Mouse (Mus musculus): ENCODE data around the gene Gja10.

Gja10 gene

DNA sequence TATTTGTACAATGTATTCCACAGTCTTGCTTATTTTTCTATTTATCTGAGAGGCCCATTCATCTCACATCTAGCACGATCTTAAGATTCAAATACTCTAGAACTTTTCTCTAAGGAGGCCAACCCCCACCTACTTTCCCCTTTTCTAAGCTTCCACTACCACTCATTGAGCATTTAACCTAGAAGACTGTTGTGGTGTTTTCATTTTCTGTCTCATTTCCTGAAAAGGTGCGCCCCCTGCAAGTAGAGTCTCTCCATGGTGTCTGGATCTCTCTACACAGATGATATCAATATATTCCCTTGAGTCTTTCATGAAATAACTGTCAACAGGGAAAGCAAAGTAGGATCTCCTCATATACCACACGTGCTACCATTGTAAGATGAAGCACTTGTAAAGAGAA, at the start of gene Gja10:
Gene Gja10, minus strand, starts transcription at position 101 of the 400 bp plus-strand sequence.
- no peak for DNase-seq (ENCODE audit: low spot score)

DNA sequence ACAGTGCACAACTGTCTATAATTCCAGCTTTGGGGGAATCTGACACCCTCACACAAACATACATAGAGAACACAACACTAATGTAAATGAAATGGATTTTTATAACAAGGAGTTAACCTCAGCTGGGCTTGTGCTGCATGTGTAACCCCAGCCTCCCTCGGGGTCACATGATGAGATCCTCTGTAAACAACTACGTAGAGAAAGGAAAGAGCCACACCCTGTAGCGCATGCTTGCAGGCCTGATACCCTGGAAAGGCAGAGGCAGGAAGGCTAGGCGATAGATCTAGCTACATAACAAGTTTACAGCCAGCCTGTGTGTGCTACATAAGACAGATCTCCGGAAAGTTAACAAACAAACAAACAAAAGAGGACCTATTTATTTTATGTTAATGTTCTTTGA, 49.1 kb upstream of the Gja10 start:
- no peak for DNase-seq (ENCODE audit: low spot score)

DNA sequence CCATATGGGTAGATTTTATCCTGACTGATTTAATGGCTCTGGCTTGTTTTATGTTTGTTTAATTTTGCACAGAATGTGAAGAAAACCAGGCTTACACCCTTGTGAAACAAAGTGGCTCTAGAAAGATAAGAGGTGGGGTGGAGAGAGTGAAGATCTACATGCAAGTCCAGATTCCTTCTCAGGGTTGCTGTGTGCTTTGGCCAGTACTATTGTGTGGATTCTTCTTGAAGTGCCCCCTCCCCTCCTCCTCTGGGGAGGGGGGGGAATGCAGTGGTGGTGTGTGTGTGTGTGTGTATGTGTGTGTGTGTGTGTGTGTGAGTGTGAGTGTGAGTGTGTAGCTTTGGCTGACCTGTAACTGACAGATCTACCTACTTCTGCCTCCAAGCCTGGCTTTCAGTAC, 19.1 kb upstream of the Gja10 start:
- no peak for DNase-seq (ENCODE audit: low spot score)

DNA sequence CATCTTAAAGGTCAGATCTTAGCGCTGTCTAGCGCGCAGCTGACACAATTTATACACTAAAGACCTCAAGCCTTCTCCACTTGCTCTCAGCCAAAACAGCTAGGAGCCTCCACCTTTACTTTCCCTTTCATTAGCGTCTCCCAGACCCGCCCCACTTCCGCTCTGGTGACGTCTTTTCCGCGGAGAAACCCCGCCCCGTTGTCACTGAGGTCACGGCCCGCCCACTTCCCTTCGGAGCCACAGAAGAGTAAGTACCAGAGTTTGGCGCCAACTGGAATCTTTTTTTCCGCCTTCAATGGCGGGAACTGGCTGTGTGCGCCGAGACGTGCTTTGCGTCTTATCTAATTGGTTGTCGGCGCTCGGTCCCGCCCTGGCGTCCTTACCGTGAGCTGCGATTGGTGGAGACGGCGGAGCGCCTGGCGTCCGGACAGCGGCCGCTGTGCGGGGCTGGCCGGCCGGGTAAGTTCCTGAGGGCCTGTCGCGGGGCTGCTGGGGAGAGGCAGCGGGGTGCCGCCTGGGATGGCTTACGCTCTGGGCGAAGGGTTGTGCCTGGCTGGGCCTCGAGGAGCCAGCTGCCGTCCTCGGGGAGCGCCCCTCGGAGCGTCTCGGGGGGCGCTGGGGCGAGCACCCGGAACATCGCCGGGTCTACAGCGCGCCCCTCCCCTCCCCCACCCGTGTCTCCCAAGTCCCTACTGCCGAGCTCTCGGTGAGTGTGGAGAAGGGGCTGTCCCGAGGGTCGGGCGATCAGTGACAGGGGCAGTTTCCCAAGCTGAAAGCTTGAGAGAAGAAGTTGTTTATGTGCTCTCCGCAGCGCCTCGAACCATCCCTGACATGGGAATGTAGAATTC, 12.7 kb upstream of the Gja10 start, which contains the start of gene Casp8ap2:
Gene Casp8ap2, plus strand, starts transcription at position 418 of the 848 bp plus-strand sequence.
- peak; percentile 99 for DNase-seq (ENCODE audit: low spot score)

DNA sequence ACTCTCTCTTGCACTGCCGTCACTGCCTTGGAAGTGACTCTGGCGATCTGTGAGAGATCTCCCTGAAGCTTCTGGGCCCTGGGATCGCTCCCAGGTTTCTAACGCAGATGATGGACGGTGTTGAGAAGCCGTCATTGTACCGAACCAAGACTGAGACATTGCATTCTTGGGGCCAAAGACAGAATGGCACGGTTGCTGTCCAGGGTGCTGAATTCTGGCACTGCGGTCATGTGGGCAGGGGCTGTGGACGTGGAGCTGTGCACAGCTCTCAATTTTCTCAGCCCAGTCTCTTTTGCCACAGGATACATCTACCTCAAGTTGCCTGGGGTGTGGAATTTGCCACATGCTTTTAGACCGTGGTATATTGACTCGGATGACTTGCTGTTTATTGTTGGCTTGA, 1.4 kb downstream of the Gja10 start:
- DNase-seq (ENCODE audit: low spot score), result no peak

DNA sequence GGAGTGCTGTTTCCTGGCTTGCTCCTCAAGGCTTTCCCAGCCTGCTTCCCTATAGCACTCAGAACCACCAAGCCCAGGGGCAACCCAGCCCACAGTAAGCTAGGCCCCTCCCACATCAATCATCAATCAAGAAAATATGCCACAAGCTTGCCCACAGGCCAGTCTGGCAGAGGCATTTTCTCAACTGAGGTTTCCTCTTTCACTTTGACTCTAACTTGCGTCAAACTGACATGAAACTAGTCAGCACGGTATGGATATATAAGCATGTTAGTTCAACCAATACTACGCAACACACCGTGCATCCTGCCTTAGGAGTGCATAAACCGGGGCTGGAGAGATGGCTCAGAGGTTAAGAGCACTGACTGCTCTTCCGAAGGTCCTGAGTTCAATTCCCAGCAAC, 14.3 kb downstream of the Gja10 start:
- no peak for DNase-seq (ENCODE audit: low spot score)

DNA sequence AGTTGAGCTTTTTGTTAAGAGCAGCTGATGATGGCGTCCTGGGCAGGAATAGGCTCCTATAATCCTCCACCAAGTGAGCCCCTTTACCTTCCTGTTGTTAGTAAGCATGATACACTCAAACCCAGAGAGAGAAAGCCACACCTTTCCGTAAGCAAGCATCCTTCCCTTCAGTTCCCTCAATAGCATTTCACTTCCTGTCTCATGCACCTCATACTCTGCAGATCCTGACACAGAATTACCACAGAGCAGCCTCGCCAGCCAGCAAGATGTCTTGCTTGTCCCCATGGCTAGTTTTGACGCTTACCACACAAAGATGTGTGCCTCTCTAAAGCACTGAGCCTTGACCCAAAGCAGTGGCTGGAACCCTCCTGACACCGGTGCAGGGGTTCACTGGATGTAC, 15.0 kb downstream of the Gja10 start:
- no peak for DNase-seq (ENCODE audit: low spot score)

DNA sequence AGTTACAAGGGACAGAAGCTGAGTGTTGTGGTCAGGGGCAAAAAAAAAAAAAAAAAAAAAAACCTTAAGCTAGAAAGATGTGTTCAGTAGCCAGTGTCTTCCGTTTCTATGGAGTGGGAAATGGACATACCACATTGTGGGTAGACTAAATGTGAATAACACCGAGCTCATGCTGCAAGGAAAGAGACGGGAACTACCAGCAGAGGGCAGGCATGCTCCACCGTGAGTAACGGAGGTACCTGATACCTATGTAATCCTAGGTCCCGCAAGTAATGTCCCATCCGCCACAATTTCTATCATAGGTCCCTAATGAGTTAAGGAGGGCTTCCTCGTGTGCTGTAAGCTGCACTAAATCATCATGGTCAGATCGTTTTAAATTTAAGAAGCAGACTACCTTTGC, 16.0 kb downstream of the Gja10 start:
- no peak for DNase-seq (ENCODE audit: low spot score)

DNA sequence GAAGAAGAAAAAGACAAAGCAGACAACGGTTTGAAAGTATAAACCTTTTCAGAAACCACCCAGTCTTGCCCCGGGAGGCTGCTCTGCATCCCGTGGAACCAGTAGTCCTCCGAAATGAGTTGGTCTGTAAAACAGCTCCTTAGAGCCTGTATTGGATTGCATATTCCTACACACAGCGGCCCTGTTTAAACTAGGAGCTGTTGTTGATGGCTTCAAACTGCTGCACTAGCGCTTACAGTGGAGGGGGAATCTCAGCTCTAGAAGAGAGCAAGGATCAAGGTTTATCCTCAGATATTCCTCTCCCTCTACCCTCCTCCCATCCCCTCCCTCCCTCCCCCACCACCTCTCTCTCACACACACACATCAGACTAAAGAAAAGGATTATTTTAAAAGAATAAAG, 18.4 kb downstream of the Gja10 start:
- no peak for DNase-seq (ENCODE audit: low spot score)

DNA sequence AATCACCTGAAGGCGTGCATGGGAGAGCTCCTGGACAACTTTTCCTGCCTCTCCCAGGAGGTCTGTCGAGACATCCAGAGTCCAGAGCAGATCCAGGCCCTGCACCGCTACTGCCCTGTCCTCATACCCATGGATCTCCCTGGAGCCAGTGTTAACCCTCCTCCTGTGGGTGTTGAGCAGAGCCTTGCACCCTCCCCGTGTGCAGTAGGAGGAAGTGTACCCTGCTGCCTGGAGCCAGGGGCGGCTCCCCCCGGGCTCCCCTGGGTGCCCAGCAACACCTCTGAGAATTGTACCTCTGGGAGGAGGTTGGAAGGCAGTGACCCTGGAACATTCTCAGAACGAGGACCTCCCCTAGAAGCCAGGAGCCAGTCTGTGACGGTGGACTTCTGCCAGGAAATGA, 22.7 kb downstream of the Gja10 start:
- no peak for DNase-seq (ENCODE audit: low spot score)

DNA sequence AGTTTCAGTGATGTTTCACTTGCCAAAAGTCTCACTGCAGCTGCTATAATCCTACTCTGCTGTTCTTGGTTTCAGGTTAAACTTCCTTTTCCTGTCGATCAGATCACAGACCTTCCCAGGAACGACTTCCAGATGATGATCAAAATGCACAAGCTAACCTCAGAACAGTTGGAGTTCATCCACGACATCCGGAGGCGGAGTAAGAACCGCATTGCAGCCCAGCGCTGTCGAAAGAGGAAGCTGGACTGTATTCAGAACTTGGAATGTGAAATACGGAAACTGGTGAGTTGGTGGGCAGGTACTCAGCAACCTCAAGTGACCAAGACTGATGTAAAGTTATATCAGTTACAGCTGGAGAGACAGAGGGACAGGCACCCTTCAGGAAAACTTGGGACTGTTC, 27.4 kb downstream of the Gja10 start:
- no peak for DNase-seq (ENCODE audit: low spot score)

DNA sequence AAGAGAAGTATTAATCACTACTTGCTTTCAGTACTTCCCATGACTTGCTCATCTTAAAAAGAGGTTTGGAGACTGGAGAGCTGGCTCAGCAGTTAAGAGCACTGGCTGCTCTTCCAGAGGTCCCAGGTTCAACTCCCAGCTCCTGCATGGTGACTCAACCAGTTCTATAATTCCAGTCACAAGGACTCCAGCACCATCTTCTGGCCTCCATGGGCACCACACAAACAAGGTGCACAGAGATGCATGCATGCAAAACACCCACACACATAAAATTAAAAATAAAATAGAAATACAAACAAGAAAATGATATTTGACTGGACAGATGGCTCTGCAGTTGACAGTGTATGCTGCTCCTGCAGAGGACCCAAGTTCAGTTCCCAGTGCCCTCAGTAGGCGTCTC, 28.0 kb downstream of the Gja10 start:
- no peak for DNase-seq (ENCODE audit: low spot score)

DNA sequence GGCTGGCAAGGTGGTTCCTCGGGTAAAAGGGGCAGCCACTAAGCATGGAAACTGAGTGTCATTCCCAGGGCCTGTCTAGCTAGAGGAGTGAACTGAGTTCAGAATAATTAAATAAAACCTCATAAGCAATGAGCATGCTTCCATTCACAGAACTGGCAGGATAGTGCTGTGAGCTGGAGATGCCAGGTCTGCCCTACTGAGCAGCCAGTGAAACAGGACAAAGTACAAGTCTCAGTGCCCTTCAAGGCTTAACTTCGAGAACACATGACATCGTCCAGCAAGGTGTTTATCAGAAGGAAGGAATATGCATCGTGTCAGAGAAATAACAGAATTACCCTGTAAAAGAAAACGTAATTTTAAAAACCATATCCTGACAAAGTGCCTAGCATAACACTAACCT, 29.0 kb downstream of the Gja10 start:
- no peak for DNase-seq (ENCODE audit: low spot score)

DNA sequence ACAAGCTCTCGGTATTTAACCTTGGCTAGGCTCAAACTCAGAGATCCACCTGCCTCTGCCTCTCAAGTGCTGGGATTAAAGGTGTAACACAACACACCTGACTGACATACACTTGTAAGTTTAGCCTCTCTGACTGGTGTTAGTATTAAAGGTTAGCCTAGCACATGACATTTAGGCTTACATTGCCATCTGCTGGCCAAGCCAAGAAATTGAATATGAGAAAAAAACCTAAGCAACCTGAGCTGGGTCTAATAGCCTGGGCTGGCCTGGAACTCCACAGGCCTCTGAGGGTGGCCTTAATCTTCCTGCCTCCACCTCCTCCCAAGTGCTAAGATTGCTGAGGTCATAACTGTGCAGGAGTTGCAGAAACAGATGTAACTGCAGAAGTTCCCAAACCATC, 30.4 kb downstream of the Gja10 start:
- no peak for DNase-seq (ENCODE audit: low spot score)

DNA sequence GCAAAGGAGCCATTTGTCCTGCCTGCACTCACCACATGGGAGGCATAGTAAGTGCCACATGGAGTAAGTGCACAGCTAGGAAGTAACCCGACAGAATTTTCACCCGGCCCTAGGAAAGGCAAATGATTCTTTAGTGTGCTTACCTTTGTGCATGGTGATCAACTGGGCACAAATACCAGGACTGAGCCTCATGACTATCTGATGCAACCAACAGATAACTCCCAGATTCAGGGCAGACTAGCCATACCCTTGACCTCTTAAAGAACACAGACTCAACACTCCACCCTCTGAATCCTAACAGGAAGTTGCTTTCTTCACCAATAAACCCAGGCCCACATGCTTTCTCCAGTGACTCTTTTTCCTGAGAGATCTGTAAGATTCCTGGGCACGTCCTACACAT, 31.1 kb downstream of the Gja10 start:
- no peak for DNase-seq (ENCODE audit: low spot score)

DNA sequence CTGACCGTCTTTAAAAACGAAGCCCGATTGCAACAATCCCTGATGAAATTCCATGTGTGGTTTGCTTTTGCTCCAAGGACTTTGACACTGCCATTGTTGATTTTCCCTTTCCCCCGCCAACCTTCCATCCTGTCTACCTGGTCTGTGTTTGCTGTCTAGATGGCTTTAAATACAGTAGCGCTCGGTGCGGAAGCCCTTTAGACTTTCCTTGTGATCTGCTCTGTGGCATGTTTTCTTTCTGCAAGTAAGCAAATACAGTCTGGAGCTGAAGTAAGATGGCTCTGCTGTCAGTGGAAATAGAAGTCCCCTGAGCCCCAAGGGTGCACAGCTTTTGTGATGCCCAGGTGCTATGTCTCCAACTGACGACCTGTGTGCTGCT, 31.6 kb downstream of the Gja10 start:
- DNase-seq (ENCODE audit: low spot score), result no peak

DNA sequence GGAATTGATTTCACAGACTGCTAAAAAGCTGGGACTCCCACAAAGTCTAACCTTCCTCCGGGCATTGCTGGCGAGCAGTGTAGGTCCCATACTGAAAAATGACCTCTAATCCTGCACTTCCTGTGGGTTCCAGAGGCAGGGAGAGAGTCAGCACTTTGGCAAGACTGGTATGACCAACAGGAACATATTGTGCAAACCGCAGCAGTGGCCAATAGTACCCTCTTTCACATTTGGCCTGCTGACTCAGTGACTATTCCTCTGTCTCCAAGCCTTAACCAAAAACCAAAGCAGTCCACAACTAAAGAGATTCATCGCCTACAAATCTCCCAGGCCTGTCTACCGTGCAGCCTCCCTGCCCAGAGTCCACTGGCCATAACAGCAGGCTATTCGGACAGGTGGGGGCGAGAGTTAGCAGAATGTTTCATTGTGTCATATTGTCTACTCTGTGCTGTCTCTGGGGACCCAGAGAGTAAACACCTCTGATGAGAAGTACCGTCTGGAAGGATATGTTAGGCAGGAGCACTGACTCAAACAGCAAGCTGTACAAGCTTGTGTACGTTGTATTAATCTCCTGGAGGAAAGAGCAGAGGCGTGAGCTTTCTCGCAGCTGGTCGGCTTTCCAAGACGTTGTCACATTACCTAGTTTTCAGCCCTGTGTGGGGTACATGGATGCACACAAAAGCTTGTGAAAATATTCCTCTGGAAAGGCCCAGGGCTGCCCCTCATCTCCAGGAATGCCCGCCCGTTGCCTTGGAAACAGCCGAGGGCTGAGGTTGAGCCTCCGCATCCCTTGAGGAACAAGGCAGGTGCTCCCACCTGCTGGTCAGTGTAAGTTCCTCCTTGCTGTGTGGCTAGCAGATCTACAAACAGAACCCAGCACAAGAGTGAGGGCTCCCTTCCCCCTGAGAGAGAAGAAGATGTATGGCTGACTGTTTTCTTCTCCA, 32.3 kb downstream of the Gja10 start:
- no peak for DNase-seq (ENCODE audit: low spot score)

DNA sequence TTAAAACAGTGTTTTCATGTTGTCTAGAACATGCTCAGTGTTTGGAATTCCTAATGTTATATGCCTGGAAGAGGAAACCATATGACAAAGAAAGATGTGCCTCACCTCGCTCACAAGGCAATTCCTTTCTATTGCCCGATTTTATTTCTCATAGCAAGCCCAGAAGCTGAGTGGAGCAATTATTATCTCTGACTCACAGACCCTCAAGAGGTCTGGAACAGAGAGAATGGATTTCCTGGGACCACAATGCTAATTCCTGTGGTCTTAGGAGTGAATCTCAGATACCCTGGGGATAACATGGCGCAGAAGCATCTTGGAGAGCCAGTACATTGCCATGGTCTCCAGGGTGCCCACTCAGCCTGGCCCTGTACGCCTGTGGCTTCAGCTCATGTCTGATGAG, 33.5 kb downstream of the Gja10 start:
- no peak for DNase-seq (ENCODE audit: low spot score)

DNA sequence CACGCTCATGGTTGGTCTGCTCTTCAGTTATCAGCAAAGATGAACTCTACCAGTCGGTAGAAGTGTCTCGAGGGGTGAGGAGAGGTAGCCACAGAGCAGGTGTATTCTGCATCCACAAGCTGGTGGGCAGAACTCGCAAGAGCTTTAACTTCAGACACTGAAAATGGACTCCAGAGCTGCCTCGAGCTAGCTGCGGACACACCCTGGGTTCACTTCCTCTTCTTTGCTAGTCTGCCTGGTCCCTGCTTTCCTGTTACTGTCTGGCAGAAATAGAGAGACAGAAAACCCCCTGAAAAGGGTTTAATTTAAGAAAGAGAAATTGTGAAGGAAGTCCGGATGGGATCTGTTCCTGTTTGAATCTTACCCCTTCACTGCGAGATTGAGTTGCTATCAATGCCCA, 37.6 kb downstream of the Gja10 start:
- DNase-seq (ENCODE audit: low spot score), result no peak

DNA sequence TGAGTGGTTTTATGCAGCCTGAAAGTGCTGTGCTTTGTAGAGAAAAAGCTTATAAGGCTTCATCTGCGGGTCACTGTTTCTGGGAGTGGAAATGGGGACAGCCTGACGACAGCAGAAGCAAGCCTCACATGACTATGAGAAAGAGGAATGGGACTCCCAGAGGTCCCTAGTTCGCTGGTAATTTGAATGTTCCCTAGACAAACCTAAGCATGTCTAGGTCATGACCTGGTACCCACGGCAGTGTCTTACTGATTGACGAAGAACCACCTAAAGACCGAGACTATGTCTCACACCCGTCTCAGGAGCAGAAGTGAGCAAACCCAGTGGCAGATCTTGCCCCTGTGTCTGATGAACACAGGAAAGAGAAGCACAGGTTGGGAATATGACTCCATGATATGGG, 38.1 kb downstream of the Gja10 start:
- no peak for DNase-seq (ENCODE audit: low spot score)

DNA sequence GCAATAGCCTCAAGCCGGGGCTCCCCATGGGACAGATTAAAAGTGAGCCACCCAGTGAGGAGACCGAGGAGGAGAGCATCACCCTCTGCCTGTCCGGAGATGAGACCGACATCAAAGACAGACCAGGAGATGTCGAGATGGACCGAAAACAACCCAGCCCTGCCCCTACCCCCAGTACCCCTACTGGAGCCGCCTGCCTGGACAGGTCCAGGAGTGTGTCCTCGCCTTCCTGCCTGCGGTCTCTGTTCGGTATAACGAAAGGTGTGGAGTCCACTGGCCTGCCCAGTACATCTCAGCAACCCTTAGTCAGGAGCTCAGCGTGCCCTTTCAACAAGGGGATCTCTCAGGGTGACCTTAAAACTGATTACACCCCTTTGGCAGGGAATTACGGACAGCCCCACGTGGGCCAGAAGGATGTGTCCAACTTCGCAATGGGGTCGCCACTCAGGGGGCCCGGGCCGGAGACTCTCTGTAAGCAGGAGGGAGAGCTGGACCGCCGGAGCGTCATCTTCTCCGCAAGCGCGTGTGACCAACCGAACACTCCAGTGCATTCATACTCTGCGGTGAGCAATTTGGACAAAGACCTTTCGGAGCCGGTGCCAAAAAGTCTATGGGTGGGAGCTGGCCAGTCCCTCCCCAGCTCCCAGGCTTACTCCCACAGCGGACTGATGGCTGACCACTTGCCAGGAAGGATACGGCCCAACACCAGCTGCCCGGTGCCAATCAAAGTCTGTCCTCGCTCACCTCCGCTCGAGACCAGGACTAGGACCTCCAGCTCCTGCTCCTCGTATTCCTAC, 40.0 kb downstream of the Gja10 start:
- no peak for DNase-seq (ENCODE audit: low spot score)

DNA sequence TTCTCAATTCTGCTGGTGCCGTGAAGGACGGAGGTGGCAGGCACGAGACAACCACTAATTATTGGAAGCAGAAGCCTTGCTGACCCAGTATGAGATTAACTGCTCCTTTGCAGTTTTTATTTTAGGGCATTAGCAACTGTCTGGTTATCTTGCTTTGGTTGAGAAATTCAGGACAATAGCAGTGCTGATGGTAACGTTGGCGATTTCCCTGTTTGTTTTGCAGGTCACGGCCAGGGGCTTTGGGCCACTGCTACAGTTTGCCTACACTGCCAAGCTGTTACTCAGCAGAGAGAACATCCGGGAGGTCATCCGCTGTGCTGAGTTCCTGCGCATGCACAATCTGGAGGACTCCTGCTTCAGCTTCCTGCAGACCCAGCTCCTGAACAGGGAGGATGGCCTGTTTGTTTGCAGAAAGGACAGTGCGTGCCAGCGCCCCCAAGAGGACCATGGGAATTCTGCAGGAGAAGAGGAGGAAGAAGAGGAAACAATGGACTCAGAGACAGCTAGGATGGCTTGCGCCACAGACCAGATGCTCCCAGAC, 40.9 kb downstream of the Gja10 start:
- no peak for DNase-seq (ENCODE audit: low spot score)
